Mouse (Mus musculus): ENCODE data around the gene 1810024B03Rik. TPM values are rescaled to one million over a fixed set of nuclear protein-coding genes. Genes with fewer than 3 reads are reported as not detected.

The 1810024B03Rik gene
- polyA plus RNA-seq, 1 experiment: 1.2 TPM

- peak; percentile 87 to 91 for DNase-seq (ENCODE audit: extremely low spot score in 1 of 2, low spot score in 1 of 2)
These were observed 25.3 kb downstream of the 1810024B03Rik start for GRCm38 (mm10) chr2:127182598-127183381.

- peak in 1 of 2 experiments; percentile 76 for DNase-seq (ENCODE audit: extremely low spot score in 1 of 2, low spot score in 1 of 2)
These were observed 41.8 kb downstream of the 1810024B03Rik start for GRCm38 (mm10) chr2:127166261-127166660.

GRCm38 (mm10) chr2:127165675-127166074 is 42.4 kb downstream of the 1810024B03Rik start:
- no peak for DNase-seq (ENCODE audit: extremely low spot score in 1 of 2, low spot score in 1 of 2)

- DNase-seq (ENCODE audit: extremely low spot score in 1 of 2, low spot score in 1 of 2): no peak
These were observed 62.4 kb downstream of the 1810024B03Rik start for GRCm38 (mm10) chr2:127145699-127146098.

- DNase-seq (ENCODE audit: extremely low spot score in 1 of 2, low spot score in 1 of 2): peak in 1 of 2 experiments; percentile 33
These were observed 64.7 kb downstream of the 1810024B03Rik start, which contains the start of gene Itpripl1 for GRCm38 (mm10) chr2:127143158-127144063. TSS of gene Itpripl1 (minus strand) at chr2:127143442.

- no peak for DNase-seq (ENCODE audit: extremely low spot score in 1 of 2, low spot score in 1 of 2)
These were observed 65.4 kb downstream of the 1810024B03Rik start for GRCm38 (mm10) chr2:127142577-127143157.

GRCm38 (mm10) chr2:127142031-127142430 is 66.0 kb downstream of the 1810024B03Rik start:
- DNase-seq (ENCODE audit: extremely low spot score in 1 of 2, low spot score in 1 of 2): no peak

- DNase-seq (ENCODE audit: extremely low spot score in 1 of 2, low spot score in 1 of 2): peak in 1 of 2 experiments; percentile 43
These were observed 68.1 kb downstream of the 1810024B03Rik start for GRCm38 (mm10) chr2:127140011-127140410.

- no peak for DNase-seq (ENCODE audit: extremely low spot score in 1 of 2, low spot score in 1 of 2)
These were observed 68.5 kb downstream of the 1810024B03Rik start for GRCm38 (mm10) chr2:127139605-127140004.

GRCm38 (mm10) chr2:127139094-127139493 is 69.0 kb downstream of the 1810024B03Rik start:
- DNase-seq (ENCODE audit: extremely low spot score in 1 of 2, low spot score in 1 of 2): no peak

GRCm38 (mm10) chr2:127138449-127138848 is 69.6 kb downstream of the 1810024B03Rik start:
- DNase-seq (ENCODE audit: extremely low spot score in 1 of 2, low spot score in 1 of 2): no peak

- DNase-seq (ENCODE audit: extremely low spot score in 1 of 2, low spot score in 1 of 2): no peak
These were observed 70.2 kb downstream of the 1810024B03Rik start for GRCm38 (mm10) chr2:127137838-127138420.

GRCm38 (mm10) chr2:127136979-127137378 is 71.1 kb downstream of the 1810024B03Rik start:
- DNase-seq (ENCODE audit: extremely low spot score in 1 of 2, low spot score in 1 of 2): no peak

Other genes with a start within 250 kb of the 1810024B03Rik start
- gene Ap4e1, start 199.6 kb downstream of the 1810024B03Rik start, polyA plus RNA-seq (2012; rRNA removed): 8.7 and 9.9 TPM in 2 replicates
- 21.2 and 21.5 TPM in 2 replicates for gene Blvra, start 137.6 kb downstream of the 1810024B03Rik start, polyA plus RNA-seq (2012; rRNA removed)
- 1.6 and 2.4 TPM in 2 replicates for gene Ncaph, start 74.3 kb downstream of the 1810024B03Rik start, polyA plus RNA-seq (2012; rRNA removed)
- gene Itpripl1, start 64.8 kb downstream of the 1810024B03Rik start, polyA plus RNA-seq (2012; rRNA removed): 1.4 and 1.7 TPM in 2 replicates
- gene Snrnp200, start 106 bp upstream of the 1810024B03Rik start, polyA plus RNA-seq (2012; rRNA removed): 60.4 and 65.7 TPM in 2 replicates
- gene Ciao1, start 39.5 kb upstream of the 1810024B03Rik start, polyA plus RNA-seq (2012; rRNA removed): 74.1 and 75.3 TPM in 2 replicates
- 58.6 and 66.5 TPM in 2 replicates for gene Tmem127, start 39.6 kb upstream of the 1810024B03Rik start, polyA plus RNA-seq (2012; rRNA removed)
- gene Stard7, start 61.9 kb upstream of the 1810024B03Rik start, polyA plus RNA-seq (2012; rRNA removed): 89.9 and 98.4 TPM in 2 replicates
- 0.80 and 1.3 TPM in 2 replicates for gene Dusp2, start 127.9 kb upstream of the 1810024B03Rik start, polyA plus RNA-seq (2012; rRNA removed)
- gene Astl, start 130.4 kb upstream of the 1810024B03Rik start, polyA plus RNA-seq (2012; rRNA removed): not detected in 2 replicates
- 0.28 and 0.29 TPM in 2 replicates for gene Adra2b, start 154.9 kb upstream of the 1810024B03Rik start, polyA plus RNA-seq (2012; rRNA removed)
- gene Gpat2, start 216.9 kb upstream of the 1810024B03Rik start, polyA plus RNA-seq (2012; rRNA removed): 0.14 and 0.29 TPM in 2 replicates
- 32.8 and 39.1 TPM in 2 replicates for gene Fahd2a, start 236.3 kb upstream of the 1810024B03Rik start, polyA plus RNA-seq (2012; rRNA removed)

Measured in frontal cortex, adult 2 months (tissue).